Mouse (Mus musculus): ENCODE data around the gene Gpr183.

GRCm38 (mm10) chr14:121960997-121961396 is 4.0 kb downstream of the Gpr183 start:
- TF ChIP-seq CTCF (IDR thresholded peaks at IDR 0.05; ENCODE audit: control insufficient read depth, insufficient read depth, insufficient read length) (no peak), FOSL1 (IDR thresholded peaks at IDR 0.05; ENCODE audit: insufficient read depth, low read length, poor library complexity, severe bottlenecking) (no peak), USF1 (IDR thresholded peaks at IDR 0.05; ENCODE audit: low read depth) (no peak)

All from C2C12 (cell line).